Mouse (Mus musculus): ENCODE data around the gene Tom1. TPM values are rescaled to one million over a fixed set of nuclear protein-coding genes. Genes with fewer than 3 reads are reported as not detected.

The Tom1 gene
- polyA plus RNA-seq, 2 experiments = 35.1 to 35.7 TPM

GRCm38 (mm10) chr8:75042974-75043373 is 9.5 kb downstream of the Tom1 start:
- H3K9me3 ChIP-seq (ENCODE audit: control insufficient read depth, low read length) = no peaks in the 10 kb centered on the region
- no peak overlapping the region for H3K4me2 ChIP-seq (replicated peaks; ENCODE audit: low read depth, low read length, severe bottlenecking)
- H3K9ac ChIP-seq (ENCODE audit: low read depth, low read length, severe bottlenecking) = no peak overlapping the region
- H3K36me3 ChIP-seq (ENCODE audit: control insufficient read depth, insufficient read depth, low read length) = no peaks in the 10 kb centered on the region
- no peak for TF ChIP-seq POLR2A (IDR thresholded peaks at IDR 0.05; ENCODE audit: borderline replicate concordance, extremely low read depth, insufficient read depth, insufficient read length)
- 89% methylated on average over 1 of the region's 1 CpGs for WGBS
- no peak overlapping the region for H3K27ac ChIP-seq (replicated peaks; ENCODE audit: low read depth, low read length)
- ATAC-seq (ENCODE audit: low FRiP score, low read depth) (no peak), DNase-seq (ENCODE audit: low spot score) (no peak)
- H3K4me1 ChIP-seq (ENCODE audit: control insufficient read depth, insufficient read depth, low read length) = no peaks in the 10 kb centered on the region
- no peaks in the 10 kb centered on the region for H3K27me3 ChIP-seq (ENCODE audit: control insufficient read depth, insufficient read depth, low read length)
- no peak overlapping the region for H3K4me3 ChIP-seq (replicated peaks; ENCODE audit: low read length)

GRCm38 (mm10) chr8:75046303-75046702 is 12.8 kb downstream of the Tom1 start:
- no peak for TF ChIP-seq POLR2A (IDR thresholded peaks at IDR 0.05; ENCODE audit: borderline replicate concordance, extremely low read depth, insufficient read depth, insufficient read length)
- no peak for DNase-seq (ENCODE audit: low spot score)
- H3K4me3 ChIP-seq (replicated peaks; ENCODE audit: low read length) = no peak overlapping the region
- no peak overlapping the region for H3K9ac ChIP-seq (ENCODE audit: low read depth, low read length, severe bottlenecking)
- H3K27me3 ChIP-seq (ENCODE audit: control insufficient read depth, insufficient read depth, low read length) = no peaks in the 10 kb centered on the region
- no peak overlapping the region for H3K4me2 ChIP-seq (replicated peaks; ENCODE audit: low read depth, low read length, severe bottlenecking)
- H3K4me1 ChIP-seq (ENCODE audit: control insufficient read depth, insufficient read depth, low read length) = no peaks in the 10 kb centered on the region
- WGBS = 79% methylated on average over 1 of the region's 1 CpGs
- H3K9me3 ChIP-seq (ENCODE audit: control insufficient read depth, low read length) = no peaks in the 10 kb centered on the region
- no peak for ATAC-seq (ENCODE audit: low FRiP score, low read depth)
- no peak overlapping the region for H3K27ac ChIP-seq (replicated peaks; ENCODE audit: low read depth, low read length)
- H3K36me3 ChIP-seq (ENCODE audit: control insufficient read depth, insufficient read depth, low read length) = no peaks in the 10 kb centered on the region

DNA sequence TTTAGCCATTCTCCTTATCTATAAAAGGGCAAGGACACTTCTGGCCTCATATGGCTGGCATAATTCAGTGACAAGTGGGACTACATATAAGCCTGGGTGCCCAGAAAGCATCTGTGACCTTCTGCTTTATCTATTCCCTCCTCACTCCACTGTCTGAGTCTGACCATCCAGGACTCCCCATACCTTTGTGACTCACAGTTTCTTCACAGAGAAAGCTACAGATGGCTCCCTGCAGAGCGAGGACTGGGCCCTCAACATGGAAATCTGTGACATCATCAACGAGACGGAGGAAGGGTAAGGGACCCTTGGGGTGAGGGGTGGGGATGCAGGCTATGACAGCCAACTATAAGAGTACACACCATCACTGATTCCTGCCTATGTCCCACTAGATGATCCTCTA is 14.3 kb downstream of the Tom1 start:
- Histone ChIP-seq H3K27ac (replicated peaks; ENCODE audit: low read depth, low read length) (no peak overlapping the region), H3K4me2 (replicated peaks; ENCODE audit: low read depth, low read length, severe bottlenecking) (no peak overlapping the region), H3K4me3 (replicated peaks; ENCODE audit: low read length) (no peak overlapping the region), H3K9me3 (ENCODE audit: control insufficient read depth, low read length) (no peaks in the 10 kb centered on the region), H3K4me1 (ENCODE audit: control insufficient read depth, insufficient read depth, low read length) (no peaks in the 10 kb centered on the region), H3K9ac (ENCODE audit: low read depth, low read length, severe bottlenecking) (no peak overlapping the region), H3K36me3 (ENCODE audit: control insufficient read depth, insufficient read depth, low read length) (0 out of 2 replicates have a peak, but pooled peaks cover 5% of the 10 kb centered on the region), H3K27me3 (ENCODE audit: control insufficient read depth, insufficient read depth, low read length) (no peaks in the 10 kb centered on the region)
- DNase-seq (ENCODE audit: low spot score) = no peak
- 81% methylated on average over 3 of the region's 3 CpGs for WGBS
- no peak for TF ChIP-seq POLR2A (IDR thresholded peaks at IDR 0.05; ENCODE audit: borderline replicate concordance, extremely low read depth, insufficient read depth, insufficient read length)
- no peak for ATAC-seq (ENCODE audit: low FRiP score, low read depth)

DNA sequence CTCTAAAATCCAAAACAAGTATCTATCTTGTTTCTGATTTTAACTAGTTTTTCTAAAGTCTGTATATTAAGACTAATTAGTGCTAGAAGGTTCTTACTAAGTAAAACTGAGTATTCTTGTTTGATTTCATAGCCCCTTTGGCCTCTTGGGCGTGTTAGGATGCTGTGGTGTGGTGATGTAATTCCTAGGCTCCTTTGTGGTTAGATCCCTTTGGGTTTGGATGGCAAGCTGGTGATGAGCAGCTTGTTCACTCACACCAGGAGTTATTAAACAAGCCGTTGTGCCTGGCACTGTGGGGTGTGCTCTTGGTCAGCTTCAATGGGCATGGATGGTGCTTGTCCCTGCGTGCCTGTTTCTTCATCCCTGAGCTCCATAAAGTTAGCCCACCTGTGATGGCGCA is 19.8 kb downstream of the Tom1 start:
- ATAC-seq (ENCODE audit: low FRiP score, low read depth) (no peak), DNase-seq (ENCODE audit: low spot score) (no peak)
- H3K4me2 ChIP-seq (replicated peaks; ENCODE audit: low read depth, low read length, severe bottlenecking) = no peak overlapping the region
- H3K36me3 ChIP-seq (ENCODE audit: control insufficient read depth, insufficient read depth, low read length) = peaks cover 23% of the 10 kb centered on the region
- H3K4me3 ChIP-seq (replicated peaks; ENCODE audit: low read length) = no peak overlapping the region
- H3K27me3 ChIP-seq (ENCODE audit: control insufficient read depth, insufficient read depth, low read length) = no peaks in the 10 kb centered on the region
- no peaks in the 10 kb centered on the region for H3K9me3 ChIP-seq (ENCODE audit: control insufficient read depth, low read length)
- 74% methylated on average over 4 of the region's 4 CpGs for WGBS
- no peak overlapping the region for H3K9ac ChIP-seq (ENCODE audit: low read depth, low read length, severe bottlenecking)
- no peak overlapping the region for H3K27ac ChIP-seq (replicated peaks; ENCODE audit: low read depth, low read length)
- no peaks in the 10 kb centered on the region for H3K4me1 ChIP-seq (ENCODE audit: control insufficient read depth, insufficient read depth, low read length)
- TF ChIP-seq POLR2A (IDR thresholded peaks at IDR 0.05; ENCODE audit: borderline replicate concordance, extremely low read depth, insufficient read depth, insufficient read length) = no peak

GRCm38 (mm10) chr8:75055673-75056072 is 22.2 kb downstream of the Tom1 start:
- no peak for TF ChIP-seq POLR2A (IDR thresholded peaks at IDR 0.05; ENCODE audit: borderline replicate concordance, extremely low read depth, insufficient read depth, insufficient read length)
- WGBS = 95% methylated on average over 2 of the region's 2 CpGs

GRCm38 (mm10) chr8:75060022-75060421 is 26.5 kb downstream of the Tom1 start:
- no peak for ATAC-seq (ENCODE audit: low FRiP score, low read depth)
- Histone ChIP-seq H3K9ac (ENCODE audit: low read depth, low read length, severe bottlenecking) (no peak overlapping the region), H3K4me1 (ENCODE audit: control insufficient read depth, insufficient read depth, low read length) (no peaks in the 10 kb centered on the region), H3K27me3 (ENCODE audit: control insufficient read depth, insufficient read depth, low read length) (no peaks in the 10 kb centered on the region), H3K36me3 (ENCODE audit: control insufficient read depth, insufficient read depth, low read length) (peaks cover 31% of the 10 kb centered on the region), H3K27ac (replicated peaks; ENCODE audit: low read depth, low read length) (no peak overlapping the region), H3K9me3 (ENCODE audit: control insufficient read depth, low read length) (no peaks in the 10 kb centered on the region), H3K4me3 (replicated peaks; ENCODE audit: low read length) (no peak overlapping the region), H3K4me2 (replicated peaks; ENCODE audit: low read depth, low read length, severe bottlenecking) (no peak overlapping the region)
- 76% methylated on average over 6 of the region's 6 CpGs for WGBS
- no peak for DNase-seq (ENCODE audit: low spot score)
- no peak for TF ChIP-seq POLR2A (IDR thresholded peaks at IDR 0.05; ENCODE audit: borderline replicate concordance, extremely low read depth, insufficient read depth, insufficient read length)

More at GRCm38 (mm10) chr8:75055673-75056072, 22.2 kb downstream of the Tom1 start:
- no peaks in the 10 kb centered on the region for H3K27me3 ChIP-seq (ENCODE audit: control insufficient read depth, insufficient read depth, low read length)
- H3K4me3 ChIP-seq (replicated peaks; ENCODE audit: low read length) = no peak overlapping the region
- H3K27ac ChIP-seq (replicated peaks; ENCODE audit: low read depth, low read length) = no peak overlapping the region
- ATAC-seq (ENCODE audit: low FRiP score, low read depth) (no peak), DNase-seq (ENCODE audit: low spot score) (no peak)
- no peak overlapping the region for H3K9ac ChIP-seq (ENCODE audit: low read depth, low read length, severe bottlenecking)
- peaks cover 28% of the 10 kb centered on the region for H3K36me3 ChIP-seq (ENCODE audit: control insufficient read depth, insufficient read depth, low read length)
- no peak overlapping the region for H3K4me2 ChIP-seq (replicated peaks; ENCODE audit: low read depth, low read length, severe bottlenecking)
- H3K4me1 ChIP-seq (ENCODE audit: control insufficient read depth, insufficient read depth, low read length) = no peaks in the 10 kb centered on the region
- no peaks in the 10 kb centered on the region for H3K9me3 ChIP-seq (ENCODE audit: control insufficient read depth, low read length)
